Mouse (Mus musculus) heart, adult 2 months (tissue): ENCODE results near the gene Mtmr4.

Source experiments
- CTCF ChIP-seq: fragments of 200-600 bp; IDR thresholded peaks from 2 replicates; pipeline ENCODE4 v1.8.1; 2022; ENCODE audit warnings: antibody characterized with exemption, mild to moderate bottlenecking, moderate library complexity
- EP300 ChIP-seq: fragments of 200-500 bp; IDR thresholded peaks from 2 replicates; pipeline ENCODE4 v1.6.1; 2011; ENCODE audit warnings: low read depth, low read length, control low read depth; ENCODE audit not compliant: insufficient read depth
- POLR2A ChIP-seq: fragments of 200-500 bp; IDR thresholded peaks from 2 replicates; pipeline ENCODE4 v1.6.1; 2011; ENCODE audit warnings: mild to moderate bottlenecking, low read depth, low read length, control low read depth; ENCODE audit not compliant: insufficient read depth

DNA sequence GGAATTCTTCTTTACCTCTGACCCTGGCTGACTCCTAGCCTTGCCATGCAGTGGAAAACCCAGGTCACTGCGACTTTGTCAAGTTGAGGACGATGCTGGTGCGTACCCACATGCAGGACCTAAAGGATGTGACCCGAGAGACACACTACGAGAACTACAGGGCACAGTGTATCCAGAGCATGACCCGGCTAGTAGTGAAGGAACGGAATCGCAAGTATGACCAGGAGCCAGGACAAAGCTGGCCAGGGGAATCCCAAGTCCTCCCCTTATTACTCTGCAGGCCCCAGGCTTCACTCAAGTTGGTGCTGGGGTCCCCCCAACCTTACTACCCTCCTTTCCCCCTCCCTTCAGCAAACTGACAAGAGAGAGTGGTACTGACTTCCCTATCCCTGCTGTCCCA is 2.4 kb upstream of the Mtmr4 start:
- TF ChIP-seq CTCF (no peak), POLR2A (no peak), EP300 (no peak)
